Mouse (Mus musculus): ENCODE measurements around the gene Cdpf1. TPM values are rescaled to one million over a fixed set of nuclear protein-coding genes. Genes with fewer than 3 reads are reported as not detected.
A peak's percentile ranks its signal among the peaks of the same experiment; 100 is the strongest.

The Cdpf1 gene
- total and polyA plus RNA-seq, 3 experiments, result 18.1 to 27.4 (median 26.4) TPM

- Histone ChIP-seq H3K4me1 (ENCODE audit: control insufficient read depth in 1 of 2, insufficient read depth in 2 of 2) (peaks cover 5 to 40% of the 10 kb centered on the region in 2 experiments), H3K27ac (ENCODE audit: insufficient read depth, low read depth) (no peak overlapping the region), H3K79me2 (replicated peaks; ENCODE audit: control insufficient read depth, extremely low read depth, insufficient read depth, poor library complexity, severe bottlenecking) (no peaks in the 10 kb centered on the region), H3K27me3 (replicated peaks) (peaks cover 21% of the 10 kb centered on the region), H3K4me3 (replicated peaks in 1 of 3; ENCODE audit: low read depth in 2 of 3, low read length in 2 of 3, poor library complexity in 1 of 3) (peak overlapping the region in 1 of 3 experiments; percentile 74), H3K4me2 (ENCODE audit: insufficient read depth, low read depth, poor library complexity, severe bottlenecking) (peak overlapping the region; percentile 80), H3K36me3 (replicated peaks in 1 of 2; ENCODE audit: control insufficient read depth in 1 of 2, insufficient read depth in 1 of 2, low read length in 1 of 2) (peaks cover 0 to 29% of the 10 kb centered on the region in 2 experiments), H3K9ac (ENCODE audit: insufficient read depth, low read depth) (peak overlapping the region; percentile 79; the same call in 1 of the 2 replicates), H3K9me3 (replicated peaks; ENCODE audit: low read length) (no peaks in the 10 kb centered on the region)
- dilution Hi-C loops (cut with MboI; ENCODE audit: extremely low pct_ligation_motif_present, extremely low pct_unique_long_range_greater_than_20kb, low sequenced_read_pairs), result no loop called here
- TF ChIP-seq MEF2A (IDR thresholded peaks at IDR 0.05; ENCODE audit: borderline replicate concordance, low read depth, low read length), result 0 out of 2 replicates have a peak, but pooled peaks have one; percentile 33
- TF ChIP-seq MAX (IDR thresholded peaks at IDR 0.05; ENCODE audit: low read length), result no peak
- TF ChIP-seq NRF1 (IDR thresholded peaks at IDR 0.05; ENCODE audit: low read depth, low read length), result no peak
- peak; percentile 54 for TF ChIP-seq BHLHE40 (IDR thresholded peaks at IDR 0.05; ENCODE audit: low read depth, low read length)
- TF ChIP-seq KAT2A (IDR thresholded peaks at IDR 0.05; ENCODE audit: insufficient replicate concordance, low read length), result no peak
- in situ Hi-C loops (cut with MboI; ENCODE audit: low pct_ligation_motif_present, low pct_unique_long_range_greater_than_20kb, low sequenced_read_pairs), result no loop called here
- DNase-seq (ENCODE audit: extremely low read depth), result no peak
These were observed 1.1 kb downstream of the Cdpf1 start for GRCm38 (mm10) chr15:85810462-85810805.

- no peaks in the 10 kb centered on the region for H3K79me2 ChIP-seq (replicated peaks; ENCODE audit: control insufficient read depth, extremely low read depth, insufficient read depth, poor library complexity, severe bottlenecking)
- in situ Hi-C loops (cut with MboI; ENCODE audit: low pct_ligation_motif_present, low pct_unique_long_range_greater_than_20kb, low sequenced_read_pairs), result no loop called here
- H3K27ac ChIP-seq (ENCODE audit: insufficient read depth, low read depth), result no peak overlapping the region
- H3K27me3 ChIP-seq (replicated peaks), result peaks cover 12% of the 10 kb centered on the region
- no peak overlapping the region for H3K4me3 ChIP-seq (replicated peaks in 1 of 3; ENCODE audit: low read depth in 2 of 3, low read length in 2 of 3, poor library complexity in 1 of 3)
- no peaks in the 10 kb centered on the region for H3K9me3 ChIP-seq (replicated peaks; ENCODE audit: low read length)
- DNase-seq (ENCODE audit: extremely low read depth), result no peak
- no peak for TF ChIP-seq ZKSCAN1 (IDR thresholded peaks at IDR 0.05; ENCODE audit: borderline replicate concordance, low read depth, low read length)
- TF ChIP-seq PAX5 (IDR thresholded peaks at IDR 0.05; ENCODE audit: low read length), result no peak
- TF ChIP-seq POLR2A (IDR thresholded peaks at IDR 0.05; ENCODE audit: low read depth, low read length), result no peak
- no peak for TF ChIP-seq E2F4 (IDR thresholded peaks at IDR 0.05; ENCODE audit: insufficient replicate concordance, low read depth, low read length)
- TF ChIP-seq MEF2A (IDR thresholded peaks at IDR 0.05; ENCODE audit: borderline replicate concordance, low read depth, low read length), result no peak
- no peak for TF ChIP-seq CHD2 (IDR thresholded peaks at IDR 0.05; ENCODE audit: low read length)
- no peak for TF ChIP-seq ZNF384 (IDR thresholded peaks at IDR 0.05; ENCODE audit: low read depth, low read length)
- TF ChIP-seq TCF12 (IDR thresholded peaks at IDR 0.05; ENCODE audit: low read depth, low read length), result no peak
- no peak for TF ChIP-seq MXI1 (IDR thresholded peaks at IDR 0.05; ENCODE audit: low read depth, low read length)
- no peak for TF ChIP-seq SMC3 (IDR thresholded peaks at IDR 0.05; ENCODE audit: low read depth, low read length)
- no peak for TF ChIP-seq GABPA (IDR thresholded peaks at IDR 0.05; ENCODE audit: insufficient replicate concordance, low read depth, low read length)
- no peak for TF ChIP-seq ELF1 (IDR thresholded peaks at IDR 0.05; ENCODE audit: low read depth, low read length)
- TF ChIP-seq RAD21 (IDR thresholded peaks at IDR 0.05; ENCODE audit: low read depth, low read length), result no peak
- no peak for TF ChIP-seq JUND (conservative IDR thresholded peaks at IDR 0.05; ENCODE audit: low read depth, low read length)
- no peak overlapping the region for H3K4me2 ChIP-seq (ENCODE audit: insufficient read depth, low read depth, poor library complexity, severe bottlenecking)
- peaks cover 0 to 29% of the 10 kb centered on the region in 2 experiments for H3K36me3 ChIP-seq (replicated peaks in 1 of 2; ENCODE audit: control insufficient read depth in 1 of 2, insufficient read depth in 1 of 2, low read length in 1 of 2)
- H3K4me1 ChIP-seq (ENCODE audit: control insufficient read depth in 1 of 2, insufficient read depth in 2 of 2), result peaks cover 5 to 47% of the 10 kb centered on the region in 2 experiments
- dilution Hi-C loops (cut with MboI; ENCODE audit: extremely low pct_ligation_motif_present, extremely low pct_unique_long_range_greater_than_20kb, low sequenced_read_pairs), result no loop called here
- no peak overlapping the region for H3K9ac ChIP-seq (ENCODE audit: insufficient read depth, low read depth)
These were observed 2.4 kb downstream of the Cdpf1 start for GRCm38 (mm10) chr15:85809091-85809490.

Measured in CH12.LX (cell line).